Mouse (Mus musculus) testis, postnatal 10 days (tissue): ENCODE results near the gene Ksr1.

Experiments
- DNase-seq: peaks from one replicate; pipeline ENCODE4 v3.0.0; 2021; ENCODE audit warnings: low spot score

Ksr1 gene

DNA sequence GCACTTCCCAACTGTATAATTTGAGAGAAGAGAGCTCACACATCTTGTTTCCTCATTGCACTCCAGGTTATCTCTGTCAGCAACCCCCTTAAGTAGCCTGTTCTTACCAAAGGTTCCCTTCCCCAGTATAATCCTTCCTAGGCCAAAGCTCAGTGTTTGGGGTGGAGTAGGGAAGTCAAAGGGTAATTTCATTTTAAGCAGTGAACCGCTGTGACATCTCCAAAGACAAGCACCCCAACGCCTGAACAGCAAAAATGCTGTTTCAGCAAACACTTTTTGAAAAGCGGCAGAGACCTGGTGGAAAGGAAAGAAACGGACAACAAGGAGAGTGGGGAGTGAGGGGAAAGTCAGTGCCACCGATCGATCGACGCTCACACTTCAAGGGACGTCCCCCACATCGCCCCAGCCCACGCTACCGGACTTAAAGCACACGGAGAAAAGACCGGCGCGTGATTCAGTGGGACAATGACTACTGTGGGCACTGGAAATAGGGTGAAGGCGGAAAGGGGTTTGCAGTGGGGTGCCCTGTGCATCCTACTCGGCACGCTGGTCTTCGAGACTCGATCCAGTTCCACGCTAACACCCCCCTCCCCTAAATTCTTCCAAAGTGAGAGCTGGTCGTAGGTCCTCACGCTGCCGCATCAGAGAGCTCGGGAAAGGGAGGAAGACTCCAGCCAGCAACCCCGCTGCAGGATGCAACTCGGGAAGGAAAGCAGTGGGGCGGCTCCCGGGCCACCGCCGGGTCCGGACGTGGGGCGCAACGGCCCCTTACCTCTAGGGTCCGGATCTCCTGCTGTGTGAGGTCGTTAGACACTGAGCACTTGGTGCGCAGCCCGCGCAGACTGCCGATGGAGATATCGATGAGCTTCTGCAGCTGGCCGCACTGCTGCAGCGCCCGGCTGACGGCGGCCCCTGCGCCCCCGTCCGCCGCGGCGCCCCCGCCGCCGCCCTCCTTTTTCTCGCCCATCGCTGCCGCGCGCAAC is 633 bp downstream of the Ksr1 start:
- DNase-seq, result no peak

DNA sequence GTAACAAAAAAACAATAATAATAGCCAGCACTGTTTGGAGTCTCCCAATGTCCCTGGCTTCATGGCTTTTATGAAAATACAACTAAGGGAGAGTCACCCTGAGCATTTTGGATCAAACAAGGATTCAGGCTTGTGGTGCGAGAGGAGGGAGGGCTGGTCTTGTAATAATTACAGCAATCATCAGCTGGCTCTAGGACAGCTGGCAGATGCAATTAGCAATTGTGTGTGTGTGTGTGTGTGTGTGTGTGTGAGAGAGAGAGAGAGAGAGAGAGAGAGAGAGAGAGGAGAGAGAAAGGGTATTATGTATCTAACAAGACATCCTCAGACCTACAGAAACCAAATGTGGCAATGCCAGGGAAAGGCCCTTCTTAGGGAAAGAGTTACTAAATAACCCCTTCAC is 1.5 kb downstream of the Ksr1 start:
- DNase-seq, result no peak

DNA sequence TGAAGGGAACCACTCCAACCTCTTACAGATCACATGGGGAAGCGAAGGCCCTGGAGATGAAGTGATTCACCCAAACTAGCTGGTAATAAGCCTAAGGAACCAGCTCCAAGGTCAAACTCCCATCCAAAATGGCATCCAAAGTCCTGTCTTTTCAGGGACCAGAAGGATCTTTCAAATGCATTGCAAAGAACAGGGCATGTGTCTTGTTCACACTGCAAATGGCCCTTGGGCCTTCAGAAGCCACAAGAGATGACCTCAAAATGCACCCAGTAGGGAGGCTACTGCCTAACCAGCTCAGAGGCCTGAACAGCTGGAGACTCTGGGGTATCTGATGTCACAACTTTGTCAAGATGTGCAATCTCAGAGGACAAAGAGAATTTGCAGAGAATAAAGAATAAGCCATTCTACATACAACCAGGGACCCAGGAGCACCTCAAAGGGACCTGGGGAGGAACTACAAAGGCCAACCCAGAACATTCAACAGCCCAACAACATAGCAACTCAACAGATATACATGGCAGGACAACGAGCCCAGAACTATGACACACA is 2.1 kb downstream of the Ksr1 start:
- DNase-seq, result no peak

DNA sequence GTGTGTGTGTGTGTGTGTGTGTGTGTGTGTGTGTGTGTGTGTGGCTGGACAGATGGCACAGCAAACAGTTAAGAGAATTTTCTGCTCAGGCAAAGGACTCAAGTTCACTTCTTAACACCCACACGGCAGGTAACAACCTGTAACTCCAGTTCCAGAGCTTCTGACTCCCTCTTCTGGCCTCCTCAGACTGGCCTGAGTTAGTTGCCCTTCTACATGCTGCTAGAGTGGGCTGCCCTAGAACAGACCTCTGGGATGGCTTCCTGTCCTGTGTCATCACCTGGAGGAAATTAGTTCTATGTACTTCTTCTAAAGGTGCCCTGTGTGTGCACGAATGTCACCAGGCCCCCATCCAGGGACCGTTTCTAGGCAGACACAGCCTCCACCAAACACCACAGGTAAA is 2.9 kb downstream of the Ksr1 start:
- no peak for DNase-seq

DNA sequence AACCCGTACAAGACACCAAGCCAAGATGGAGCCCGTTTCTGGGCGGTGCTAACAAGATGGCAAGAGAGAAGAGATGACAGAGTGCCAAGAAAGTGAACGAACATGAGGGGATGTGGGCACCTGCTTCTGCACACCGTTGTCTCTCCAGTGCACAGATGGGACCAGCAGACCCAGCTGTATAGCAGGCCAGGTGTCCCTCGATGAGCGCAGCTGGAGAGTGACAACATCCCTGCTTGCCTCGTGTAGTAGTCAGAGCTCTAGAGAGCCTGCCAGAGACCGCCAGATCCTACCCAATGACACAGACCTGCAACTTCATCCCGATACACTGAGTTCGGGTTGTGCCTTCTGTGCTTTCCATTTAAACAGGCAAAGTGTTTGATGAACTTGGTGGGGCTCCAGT is 3.8 kb downstream of the Ksr1 start:
- DNase-seq, result no peak

DNA sequence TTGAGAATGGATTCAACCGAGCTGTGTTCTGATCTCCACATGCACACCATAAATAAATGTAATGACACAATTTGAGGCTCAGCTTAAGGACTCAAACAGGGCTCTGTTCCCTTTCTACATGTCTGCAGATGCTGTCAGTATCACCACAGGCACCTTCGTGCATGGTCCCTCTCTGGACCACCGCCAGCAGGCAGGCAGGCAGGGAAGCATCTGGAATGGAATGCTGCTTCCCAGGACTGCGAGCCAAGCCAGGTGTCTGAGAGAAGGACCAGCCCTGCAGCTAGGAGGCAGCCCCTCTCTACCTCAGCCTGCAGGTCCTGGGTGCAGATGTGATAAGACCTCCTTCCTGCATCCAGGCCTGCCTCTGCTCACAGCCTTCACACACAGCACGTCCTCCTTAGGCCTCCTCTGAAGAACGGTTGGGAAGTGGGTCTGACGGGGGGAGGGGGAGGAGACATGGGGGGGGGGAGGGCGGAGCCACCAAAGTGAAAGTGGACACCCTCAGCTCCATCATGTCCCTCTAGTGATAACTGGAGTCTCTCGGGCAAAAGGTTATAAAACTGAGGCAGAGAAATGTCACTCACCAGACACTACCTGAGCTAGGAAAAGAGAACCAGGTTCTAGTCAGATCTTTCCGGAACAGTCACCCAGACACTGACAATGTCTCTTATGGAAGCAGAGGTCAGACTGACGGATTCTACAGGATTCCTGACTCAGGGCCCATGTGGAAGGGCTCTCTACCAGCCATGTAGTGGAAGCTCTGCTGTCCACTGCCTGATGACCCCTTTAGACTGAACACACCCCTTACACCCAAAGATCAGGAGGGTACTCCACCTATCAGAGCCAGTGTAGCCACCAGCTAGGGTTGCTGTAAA is 4.7 kb downstream of the Ksr1 start:
- DNase-seq, result no peak

DNA sequence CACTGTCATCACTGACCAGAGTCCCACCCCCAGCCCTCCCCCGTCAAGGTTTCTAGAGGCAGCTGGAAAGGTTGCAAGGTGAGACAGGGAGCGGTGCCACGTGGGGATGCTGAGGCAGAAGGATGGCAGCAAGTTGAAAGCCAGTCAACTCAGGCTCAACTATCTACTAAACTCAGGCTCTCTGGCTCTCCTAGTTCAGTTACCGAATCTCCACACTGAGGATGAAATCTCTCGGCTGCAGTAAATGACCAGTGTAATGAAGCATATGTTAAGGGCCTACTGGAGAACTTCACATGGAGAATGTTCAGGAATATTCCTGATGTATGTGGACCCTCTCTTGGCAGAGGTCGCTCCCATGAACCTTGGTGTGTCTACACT is 5.7 kb downstream of the Ksr1 start:
- DNase-seq, result no peak

DNA sequence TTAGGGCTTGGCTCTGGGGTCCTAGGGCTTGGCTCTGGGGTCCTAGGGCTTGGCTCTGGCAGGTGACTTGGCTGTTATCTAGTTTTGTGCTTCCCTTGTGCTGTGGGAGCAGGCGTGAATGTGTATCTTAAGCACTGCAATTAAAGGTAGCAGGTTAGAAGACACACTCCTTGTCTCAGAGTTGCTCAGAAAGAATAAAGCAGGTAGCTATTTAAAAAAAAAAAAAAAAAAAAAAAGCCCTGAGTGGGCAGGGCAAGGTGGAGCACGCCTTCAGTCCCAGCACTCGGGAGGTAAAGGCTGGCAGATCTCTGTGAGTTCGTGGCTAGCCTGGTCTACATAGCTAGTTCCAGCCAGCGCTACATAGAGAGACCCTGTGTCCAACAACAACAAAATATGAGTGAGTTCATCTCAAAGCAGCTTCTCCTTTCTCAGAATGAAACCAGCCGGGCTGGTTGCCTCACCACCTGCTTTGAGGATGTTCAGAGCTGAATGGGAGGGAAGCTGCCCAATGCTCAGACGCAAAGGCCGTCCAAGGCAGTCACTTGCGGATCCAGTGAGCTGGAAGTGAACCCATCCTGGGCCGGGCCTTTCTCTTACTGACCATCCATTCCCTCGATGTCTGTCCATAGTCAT is 6.2 kb downstream of the Ksr1 start:
- DNase-seq, result no peak

DNA sequence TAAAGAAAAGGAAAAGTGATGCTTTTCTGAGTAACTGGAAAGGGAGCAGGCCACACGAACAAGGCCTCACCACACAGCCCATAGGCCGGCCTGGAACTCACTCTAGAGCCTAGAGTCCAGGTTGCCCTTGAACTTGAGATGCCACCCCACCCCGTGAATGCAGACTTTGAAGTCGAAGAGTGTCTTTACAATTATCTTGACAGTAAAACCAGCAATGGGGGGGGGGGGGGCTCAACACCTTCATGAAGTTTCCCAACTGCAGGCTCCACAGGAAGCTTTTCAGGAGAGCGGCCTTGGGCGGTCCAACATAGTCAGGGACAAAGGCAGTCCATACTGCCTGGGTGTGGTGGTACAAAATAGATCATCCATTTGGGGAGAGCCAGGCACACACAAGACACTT is 7.6 kb downstream of the Ksr1 start:
- DNase-seq, result no peak

DNA sequence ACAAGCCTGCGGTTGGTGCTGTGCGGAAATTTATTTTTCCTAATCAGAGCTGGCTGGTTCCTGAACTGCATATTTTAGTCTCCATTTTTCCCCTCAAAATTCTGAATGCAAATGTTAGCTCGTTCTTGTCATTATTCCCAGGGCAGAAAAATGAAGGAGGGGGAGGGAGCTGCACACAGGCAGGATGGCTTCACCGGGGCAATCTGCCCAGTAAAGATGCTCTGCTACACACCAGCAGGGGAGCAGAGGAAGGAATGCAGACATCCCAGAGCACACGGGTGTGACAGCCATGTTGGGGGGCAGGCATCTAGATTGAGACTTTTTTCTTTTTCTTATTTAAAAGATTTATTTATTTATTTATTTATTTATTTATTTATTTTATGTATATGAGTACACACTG is 9.0 kb downstream of the Ksr1 start:
- DNase-seq, result no peak

DNA sequence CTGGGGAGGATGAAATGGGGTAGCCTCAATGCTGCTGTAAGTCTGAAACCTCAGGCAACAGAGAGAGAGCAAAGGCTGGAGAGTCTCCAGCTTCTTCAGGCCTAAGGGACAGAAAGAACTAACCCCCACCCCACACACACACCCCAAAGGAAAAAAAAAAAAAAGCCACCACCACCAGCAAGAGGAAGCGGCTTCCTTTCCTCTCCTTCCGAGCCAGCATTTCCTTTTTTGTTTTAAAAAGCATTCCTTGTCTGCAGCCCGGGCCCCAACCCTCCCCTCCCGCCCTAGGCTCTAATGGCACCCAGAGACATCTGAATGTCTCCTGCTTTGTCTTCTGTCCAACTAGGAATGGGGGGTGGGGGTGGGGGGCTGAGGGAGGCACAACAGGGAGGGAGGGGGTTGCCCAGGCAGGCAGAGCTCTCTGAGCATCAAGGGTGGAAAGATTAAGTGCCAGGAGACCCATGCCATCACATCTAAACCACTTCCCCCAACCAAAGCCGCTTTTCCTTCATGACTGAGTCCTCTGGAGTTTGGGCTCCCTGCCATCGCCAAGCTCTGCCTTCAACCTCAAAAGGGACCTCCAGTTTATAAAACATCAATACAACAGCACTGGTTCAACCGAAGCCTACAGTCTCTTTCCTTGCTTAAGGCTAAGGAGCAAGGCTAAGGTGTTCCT is 10.4 kb downstream of the Ksr1 start:
- no peak for DNase-seq

DNA sequence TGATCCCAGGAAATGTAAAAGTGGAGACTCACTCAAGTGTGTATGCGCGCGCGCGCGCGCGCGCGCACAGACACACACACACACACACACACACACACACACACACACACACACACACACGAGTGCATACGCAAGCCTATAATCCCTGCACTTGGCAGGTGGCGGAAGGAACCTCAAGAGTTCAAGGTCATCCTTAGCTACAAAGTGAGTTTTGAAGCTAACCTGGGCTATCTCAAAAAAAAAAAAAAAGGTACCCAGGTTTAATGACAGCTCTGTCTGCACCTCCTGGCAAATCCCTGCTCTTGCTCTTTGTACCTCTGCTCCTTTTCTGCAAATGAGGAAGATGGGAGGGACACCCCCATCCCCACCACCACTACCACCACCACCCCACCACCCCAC is 11.1 kb downstream of the Ksr1 start:
- no peak for DNase-seq

DNA sequence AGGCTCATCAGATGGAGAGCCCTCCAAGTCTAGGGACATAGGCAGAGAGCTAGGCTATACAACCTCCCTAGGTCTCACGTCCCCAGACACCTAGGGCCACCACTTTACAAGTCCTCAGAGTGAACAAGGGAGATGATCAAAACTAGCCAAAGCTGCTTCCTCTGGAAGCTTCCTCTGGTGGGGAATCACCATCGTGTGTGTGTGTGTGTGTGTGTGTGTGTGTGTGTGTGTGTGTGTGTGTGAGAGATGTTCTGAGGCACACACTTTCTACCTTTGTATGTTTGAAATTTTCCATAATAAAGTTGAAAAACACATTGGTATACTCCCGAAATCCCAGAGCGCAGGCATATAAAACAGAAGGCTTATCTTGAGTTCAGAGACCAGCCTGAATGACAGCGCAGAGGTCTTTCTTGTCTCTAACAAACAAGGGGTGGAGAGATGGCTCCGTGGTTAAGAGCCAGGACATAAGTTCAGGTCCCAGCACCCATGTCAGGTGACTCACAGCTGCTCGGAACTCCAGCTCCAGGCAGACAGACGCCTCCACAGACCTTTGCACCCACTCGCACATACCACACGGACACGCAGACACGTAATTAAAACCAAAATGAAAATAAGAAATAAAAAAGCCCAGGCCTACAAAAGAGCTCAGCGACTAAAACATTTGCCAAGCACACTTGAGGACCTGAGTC is 11.6 kb downstream of the Ksr1 start:
- DNase-seq, result no peak

DNA sequence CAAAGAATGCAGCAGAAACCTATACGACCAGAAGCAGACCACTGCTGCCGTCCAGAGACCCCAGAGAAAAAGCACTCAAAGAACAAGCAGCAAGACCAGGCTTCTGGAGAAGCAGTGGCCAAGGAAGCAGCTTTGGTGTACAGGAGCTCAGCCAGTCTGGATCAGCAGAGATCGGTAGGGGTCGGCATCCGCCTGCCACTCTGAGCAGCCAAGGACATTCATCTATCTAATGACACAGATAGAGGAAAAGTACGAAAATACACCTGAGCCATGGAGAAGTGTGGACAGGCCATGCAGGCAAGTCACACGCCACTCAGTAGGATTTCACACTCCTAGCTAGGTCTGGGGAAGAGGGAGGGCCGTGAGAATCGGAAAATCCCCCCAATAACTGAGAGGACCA is 12.2 kb downstream of the Ksr1 start:
- DNase-seq, result no peak

DNA sequence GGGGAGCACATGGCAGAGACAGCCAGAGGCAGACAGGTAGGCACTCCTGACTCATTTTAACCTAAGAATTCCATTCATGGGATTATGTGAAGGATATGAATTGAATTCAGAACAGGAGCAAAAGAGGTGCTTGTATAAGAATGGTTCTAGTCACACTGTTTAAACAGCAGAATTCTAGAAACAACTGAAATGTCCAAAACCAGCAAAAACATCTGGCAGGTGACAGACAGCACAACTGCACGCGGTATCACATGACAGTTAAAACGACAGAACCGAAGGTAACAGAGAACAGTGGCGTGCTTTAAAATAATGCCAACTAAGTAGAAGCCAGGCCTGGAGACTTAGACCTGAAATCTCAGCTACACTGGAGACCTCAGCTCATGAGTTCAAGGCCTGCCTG is 13.2 kb downstream of the Ksr1 start:
- no peak for DNase-seq

DNA sequence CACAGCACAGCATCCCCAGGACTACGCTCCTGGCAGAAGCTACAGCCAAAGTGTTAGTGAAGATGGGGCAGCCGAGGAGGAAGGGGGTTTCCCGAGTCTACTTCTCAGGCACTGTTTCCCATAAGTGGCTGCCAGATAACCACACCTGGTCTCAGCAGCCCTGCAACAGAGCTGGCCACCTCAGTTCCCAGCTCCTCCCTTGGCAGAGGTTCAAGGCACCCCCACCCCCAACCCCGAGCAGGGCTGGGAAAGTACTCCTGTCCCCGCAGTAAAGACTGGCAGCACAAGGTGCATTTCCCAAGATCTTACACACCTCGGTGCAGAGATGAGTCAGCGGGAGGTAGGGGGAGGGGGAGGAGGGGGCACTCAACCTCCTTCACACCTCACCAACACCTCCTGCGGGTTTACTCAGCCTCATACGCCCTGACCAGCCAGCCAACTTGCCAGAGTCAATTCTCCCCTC is 14.2 kb downstream of the Ksr1 start:
- peak; percentile 57 for DNase-seq

DNA sequence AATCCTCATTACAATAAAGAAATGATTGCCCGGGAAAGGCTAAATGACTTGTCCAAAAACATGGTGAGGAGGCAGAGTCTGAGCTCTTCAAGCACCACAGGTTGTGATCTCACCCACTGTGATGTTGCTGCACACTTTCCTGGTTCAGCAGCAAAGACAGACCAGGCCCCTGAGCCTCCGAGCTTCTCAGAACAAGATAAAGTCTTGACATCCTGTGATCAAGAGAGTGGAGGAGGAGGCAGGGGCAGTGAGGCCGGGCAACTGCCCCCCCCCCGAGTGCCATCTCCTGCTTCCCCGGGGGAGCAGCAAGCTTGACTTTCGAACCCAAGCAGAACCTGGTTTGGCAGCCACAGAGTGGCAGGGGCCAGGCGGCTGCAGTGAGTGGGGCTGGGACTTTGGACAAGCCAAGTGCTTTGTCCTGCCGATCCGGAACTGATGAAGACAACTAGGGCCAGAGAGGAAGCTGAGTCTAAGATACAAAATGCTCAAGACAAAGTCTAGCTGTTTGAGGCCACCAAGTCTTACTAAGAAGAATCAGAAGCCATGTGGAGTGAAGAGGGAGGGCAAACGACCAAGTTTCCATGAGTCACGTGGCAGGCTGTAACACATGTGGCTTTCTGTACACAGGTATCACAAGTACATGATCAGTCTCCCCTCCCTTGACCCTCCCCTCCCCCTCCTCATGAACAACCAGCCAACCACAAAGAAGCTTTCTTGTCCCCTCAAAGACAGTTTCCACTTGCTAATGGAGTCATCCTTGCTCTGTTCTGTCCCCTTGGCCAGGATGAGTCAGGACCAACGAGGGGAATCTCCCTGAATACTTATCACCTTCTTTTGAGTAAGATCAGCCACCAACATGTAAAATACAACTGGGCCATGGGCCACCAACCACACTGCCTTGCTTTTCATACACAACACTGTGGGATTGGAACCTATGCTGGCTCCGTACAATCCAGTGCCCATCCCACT is 16.5 kb downstream of the Ksr1 start:
- DNase-seq, result no peak

DNA sequence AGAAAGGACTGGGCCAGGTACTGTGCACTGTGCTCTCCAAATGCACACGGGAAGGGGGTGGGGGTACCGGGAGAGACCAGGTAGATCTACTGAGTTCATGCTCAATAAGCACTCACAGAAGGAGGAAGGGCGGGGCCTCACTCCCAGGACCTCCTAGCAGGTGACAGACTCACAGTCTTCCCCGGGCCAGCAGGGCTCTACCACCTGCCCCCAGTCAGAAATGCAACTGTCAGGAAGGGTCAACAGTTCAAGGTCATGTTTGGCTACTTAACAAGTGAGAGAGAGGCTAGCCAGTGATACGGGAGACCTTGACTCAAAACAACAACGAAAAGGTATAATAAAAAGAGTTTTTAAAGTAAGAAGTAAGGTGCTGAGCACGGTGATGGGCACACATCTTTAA is 18.0 kb downstream of the Ksr1 start:
- DNase-seq, result no peak

DNA sequence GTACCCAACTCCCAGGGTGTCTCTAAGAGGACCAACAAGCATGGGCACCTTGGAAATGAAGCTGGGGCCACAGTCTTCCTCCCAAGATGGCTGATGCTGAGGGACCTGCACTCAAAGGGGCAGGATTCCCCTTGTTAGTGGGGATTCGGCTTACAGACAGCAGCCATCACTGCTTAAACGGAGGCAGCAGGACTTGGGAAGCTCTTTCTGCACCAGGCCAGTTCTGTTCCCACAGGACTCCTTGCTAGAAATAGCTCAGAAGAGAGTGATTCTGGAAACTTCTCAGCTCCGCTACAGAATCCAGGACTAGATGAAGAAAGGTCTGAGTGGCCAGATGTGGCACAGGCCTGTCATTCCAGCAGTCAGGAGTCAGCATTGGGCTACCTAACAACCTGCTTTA is 19.2 kb downstream of the Ksr1 start:
- DNase-seq, result no peak

DNA sequence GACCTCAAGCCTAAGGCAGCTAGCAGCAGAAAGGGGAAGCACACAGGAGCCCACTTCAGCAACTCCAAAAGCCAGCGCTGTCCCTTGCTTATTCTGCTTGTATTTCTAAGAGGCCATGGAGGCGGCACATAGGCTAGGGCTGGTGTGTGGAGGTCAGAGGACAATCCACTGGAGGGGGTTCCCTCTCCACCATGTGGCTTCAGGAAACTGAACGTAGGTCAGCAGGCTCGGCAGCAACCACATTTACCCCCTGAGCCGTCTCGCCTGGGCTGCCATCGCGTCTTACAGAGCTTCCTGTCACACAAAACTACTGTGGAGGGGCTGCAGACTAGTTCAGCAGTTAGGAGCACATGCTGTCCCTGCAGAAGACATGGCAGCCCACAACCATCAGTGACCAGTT is 20.4 kb downstream of the Ksr1 start:
- no peak for DNase-seq
